Mouse (Mus musculus) spleen, adult 2 months (tissue): ENCODE measurements around the gene Glis2. TPM values are rescaled to one million over a fixed set of nuclear protein-coding genes. Genes with fewer than 3 reads are reported as not detected.

Experiments
- DNase-seq, 2 experiments: peaks; one replicate each; pipeline versions ENCODE4 v3.0.0 to v3.0.0-alpha.2; 2012 to 2021; ENCODE audit warnings: low spot score in 2 of 2, low read depth in 1 of 2
- H3K27ac ChIP-seq: fragments of 200-500 bp; 2 replicates; pipeline ENCODE4 v1.5.1; 2012; ENCODE audit warnings: low read length, inconsistent platforms; ENCODE audit not compliant: insufficient read depth
- H3K27me3 ChIP-seq: fragments of 200-500 bp; 2 replicates; pipeline ENCODE4 v1.6.1; 2012; ENCODE audit warnings: mild to moderate bottlenecking, moderate library complexity, low read length, inconsistent platforms; ENCODE audit not compliant: control insufficient read depth, insufficient read depth
- H3K36me3 ChIP-seq: fragments of 200-500 bp; 2 replicates; pipeline ENCODE4 v1.6.1; 2012; ENCODE audit warnings: mild to moderate bottlenecking, low read length, inconsistent platforms; ENCODE audit not compliant: control insufficient read depth, insufficient read depth
- H3K4me1 ChIP-seq: fragments of 200-500 bp; 2 replicates; pipeline ENCODE4 v1.6.1; 2011; ENCODE audit warnings: inconsistent platforms; ENCODE audit not compliant: control insufficient read depth, insufficient read depth, insufficient read length
- H3K4me3 ChIP-seq: fragments of 200-500 bp; 2 replicates; pipeline ENCODE4 v1.5.1; 2011; ENCODE audit warnings: mild to moderate bottlenecking, inconsistent platforms; ENCODE audit not compliant: insufficient read depth, insufficient read length; ENCODE audit errors: extremely low read depth
- CTCF ChIP-seq: fragments of 200-500 bp; IDR thresholded peaks from 2 replicates; pipeline ENCODE4 v1.5.1; 2011; ENCODE audit warnings: mild to moderate bottlenecking, inconsistent platforms; ENCODE audit not compliant: insufficient read depth, insufficient read length, insufficient replicate concordance; ENCODE audit errors: extremely low read depth
- POLR2A ChIP-seq: fragments of 200-500 bp; IDR thresholded peaks from 2 replicates; pipeline ENCODE4 v1.6.1; 2011; ENCODE audit warnings: low read depth, low read length, inconsistent platforms
- WGBS: fragments of 180-500 bp; shearing (Covaris S2); methylation state at CpG from one replicate; pipeline ENCODE4 v1.1.7; 2018; 5-methylcytosine and 5-hydroxymethylcytosine counted together
- polyA plus RNA-seq: library from polyadenylated mRNA; depleted of rRNA; stranded (reverse); fragments of >200 nt; gene quantifications from 2 replicates; pipeline ENCODE4 v1.2.3, GENCODE M21; 2012

Glis2 gene
- polyA plus RNA-seq, 1 experiment: 11.9 TPM

- Histone ChIP-seq H3K27me3 (no peaks in the 10 kb centered on the region), H3K36me3 (peaks cover 14% of the 10 kb centered on the region), H3K4me3 (peak overlapping the region; percentile 93), H3K27ac (no peak overlapping the region), H3K4me1 (peaks cover 3% of the 10 kb centered on the region; the same call in 1 of the 2 replicates)
- 27% methylated on average over 9 of the region's 9 CpGs for WGBS
- TF ChIP-seq POLR2A (no peak), CTCF (no peak)
- DNase-seq: no peak
Measured at GRCm38 (mm10) chr16:4624074-4624473, 29.6 kb downstream of the Glis2 start.

- TF ChIP-seq CTCF: no peak
- TF ChIP-seq POLR2A: no peak
- Histone ChIP-seq H3K36me3 (peaks cover 14% of the 10 kb centered on the region), H3K4me3 (peak within 1 kb of the TSS; percentile 93), H3K4me1 (peaks cover 3% of the 10 kb centered on the region; the same call in 1 of the 2 replicates), H3K27ac (peak within 1 kb of the TSS; percentile 77), H3K27me3 (no peaks in the 10 kb centered on the region)
- DNase-seq: peak; percentile 66 to 85
- WGBS: under 1% methylated on average over 56 of the region's 56 CpGs
Measured at GRCm38 (mm10) chr16:4624481-4625110, 30.1 kb downstream of the Glis2 start, which contains the start of gene Pam16. TSS of gene Pam16 (minus strand) at chr16:4624988.

- DNase-seq: no peak
- WGBS: 91% methylated on average over 6 of the region's 6 CpGs
Measured at GRCm38 (mm10) chr16:4627105-4627504, 32.6 kb downstream of the Glis2 start.

DNA sequence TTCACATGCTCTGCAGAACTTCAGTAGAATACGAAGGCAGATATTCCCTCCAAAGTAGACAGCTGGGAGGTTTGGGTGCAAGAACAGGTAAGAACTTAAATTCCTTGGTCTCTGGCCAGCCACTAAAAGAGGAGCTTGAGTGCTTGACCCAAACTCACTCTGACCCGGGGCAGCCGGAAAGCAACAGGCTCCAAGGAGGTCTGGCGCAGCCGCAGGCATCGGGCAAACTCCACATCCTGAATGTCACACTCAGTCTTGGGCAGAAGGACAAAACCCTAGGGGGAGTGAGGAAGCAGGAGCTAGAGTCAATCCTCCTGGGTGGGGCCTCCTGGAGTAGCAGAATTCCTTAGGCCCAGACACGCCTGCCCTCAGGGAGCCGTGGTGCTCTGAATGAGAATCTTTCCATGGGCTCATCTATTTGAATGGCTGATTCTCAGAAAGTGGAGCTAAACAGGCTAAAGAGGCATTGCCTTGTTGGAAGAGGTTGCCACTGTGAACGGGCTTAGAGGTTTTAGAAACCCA lies 34.4 kb downstream of the Glis2 start:
- Histone ChIP-seq H3K27ac (no peak overlapping the region), H3K27me3 (no peaks in the 10 kb centered on the region), H3K36me3 (peaks cover 36% of the 10 kb centered on the region), H3K4me3 (no peak overlapping the region), H3K4me1 (peaks cover 2% of the 10 kb centered on the region; the same call in 1 of the 2 replicates)
- WGBS: 91% methylated on average over 9 of the region's 9 CpGs
- DNase-seq: no peak
- no peak for TF ChIP-seq POLR2A
- no peak for TF ChIP-seq CTCF

More at GRCm38 (mm10) chr16:4627105-4627504, 32.6 kb downstream of the Glis2 start:
- no peak overlapping the region for H3K27ac ChIP-seq
- no peak overlapping the region for H3K4me3 ChIP-seq
- peaks cover 3% of the 10 kb centered on the region; the same call in 1 of the 2 replicates for H3K4me1 ChIP-seq
- peaks cover 22% of the 10 kb centered on the region for H3K36me3 ChIP-seq
- no peak for TF ChIP-seq POLR2A
- TF ChIP-seq CTCF: no peak
- H3K27me3 ChIP-seq: no peaks in the 10 kb centered on the region

- WGBS: 27% methylated on average over 6 of the region's 6 CpGs
- H3K36me3 ChIP-seq: peaks cover 45% of the 10 kb centered on the region
- no peaks in the 10 kb centered on the region for H3K4me1 ChIP-seq
- DNase-seq: peak; percentile 33 to 80
- no peaks in the 10 kb centered on the region for H3K27me3 ChIP-seq
- H3K27ac ChIP-seq: no peak overlapping the region
- H3K4me3 ChIP-seq: no peak overlapping the region
- TF ChIP-seq CTCF (peak; percentile 96), POLR2A (no peak)
Measured at GRCm38 (mm10) chr16:4629950-4630349, 35.4 kb downstream of the Glis2 start.

DNA sequence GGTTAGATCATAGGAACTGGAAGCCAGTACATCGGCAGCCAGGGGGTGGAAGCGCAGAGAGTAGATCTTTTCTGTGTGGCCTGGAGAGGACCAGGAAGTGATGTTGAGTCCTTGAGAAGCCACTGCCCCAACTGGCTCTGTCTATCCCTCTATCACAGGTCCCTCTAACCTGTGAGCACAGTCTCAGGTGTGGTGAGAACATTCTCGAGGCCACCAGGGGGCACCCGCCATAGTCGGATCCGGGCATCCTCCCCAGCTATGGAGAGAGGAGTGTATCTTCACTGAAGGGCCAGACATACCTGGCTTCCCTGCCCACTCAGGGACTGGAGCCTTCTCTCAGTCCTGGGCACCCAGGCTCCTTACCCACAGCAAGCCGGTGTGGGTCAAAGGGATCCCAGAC lies 37.5 kb downstream of the Glis2 start:
- 79% methylated on average over 7 of the region's 7 CpGs for WGBS
- Histone ChIP-seq H3K4me3 (no peak overlapping the region), H3K27ac (no peak overlapping the region), H3K4me1 (no peaks in the 10 kb centered on the region), H3K36me3 (peaks cover 50% of the 10 kb centered on the region), H3K27me3 (no peaks in the 10 kb centered on the region)
- DNase-seq: no peak
- no peak for TF ChIP-seq POLR2A
- no peak for TF ChIP-seq CTCF

GRCm38 (mm10) chr16:4633661-4634060 lies 39.1 kb downstream of the Glis2 start:
- no peaks in the 10 kb centered on the region for H3K4me1 ChIP-seq

More at GRCm38 (mm10) chr16:4633661-4634060, 39.1 kb downstream of the Glis2 start:
- Histone ChIP-seq H3K36me3 (peaks cover 43% of the 10 kb centered on the region), H3K4me3 (no peak overlapping the region), H3K27me3 (no peaks in the 10 kb centered on the region), H3K27ac (no peak overlapping the region)
- no peak for TF ChIP-seq POLR2A
- TF ChIP-seq CTCF: no peak
- 96% methylated on average over 3 of the region's 3 CpGs for WGBS
- no peak for DNase-seq
